Comparison of ENCODE assay signal across 13 mouse cellular contexts in the genomic region with DNA sequence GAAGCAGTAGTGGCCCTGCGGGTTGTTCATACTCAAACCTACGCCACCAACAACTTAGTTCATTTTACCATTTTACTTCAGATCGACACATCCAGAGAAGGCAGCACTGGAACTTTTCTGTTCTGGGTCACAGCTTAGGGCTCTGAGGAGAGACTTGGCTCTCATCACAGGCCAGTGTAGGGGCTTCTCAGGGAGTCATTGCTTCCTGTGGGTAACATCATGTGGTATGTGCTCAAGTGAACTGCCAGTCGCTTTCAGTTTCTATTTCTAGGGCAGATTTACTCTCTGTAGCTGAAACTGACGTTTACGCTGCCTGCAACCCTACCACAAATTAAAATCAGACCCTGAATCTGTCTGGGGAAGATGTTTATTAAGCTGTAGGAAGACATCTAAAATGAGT.
DNase-seq lines count a peak whose midpoint lies in the region; ATAC-seq and TF ChIP-seq lines count a peak whose summit lies in the region.
"Had no signal": no experiment of that assay in that cellular context is flagged by ENCODE, and none has a peak within 500 bp of the region (broad histone marks: within the 10 kb centered on the region; RNA-seq: fewer than 3 reads in every experiment).

No protein-coding gene starts in this region.

- peaks cover 7% of the 10 kb centered on the region for H3K36me3 ChIP-seq in heart, embryonic 16.5 days (ENCODE audit: control insufficient read depth, insufficient read depth)
- no peaks in the 10 kb centered on the region for H3K36me3 ChIP-seq in thymus, adult 2 months (ENCODE audit: control insufficient read depth, insufficient read depth, low read length)
- H3K36me3 ChIP-seq: intestine, embryonic 15.5 days had no signal

- no peak for TF ChIP-seq POLR2A in thymus, adult 2 months (IDR thresholded peaks at IDR 0.05; ENCODE audit: control insufficient read depth, extremely low read depth, insufficient read depth, low read length, poor library complexity)

- no peaks in the 10 kb centered on the region for H3K27me3 ChIP-seq in heart, embryonic 16.5 days (ENCODE audit: control insufficient read depth, insufficient read depth, low read length)
- H3K27me3 ChIP-seq in thymus, adult 2 months (ENCODE audit: control insufficient read depth, insufficient read depth, low read length) = no peaks in the 10 kb centered on the region
- H3K27me3 ChIP-seq: intestine, embryonic 15.5 days had no signal

- peaks cover 34% of the 10 kb centered on the region for H3K4me1 ChIP-seq in heart, embryonic 16.5 days (ENCODE audit: control insufficient read depth, insufficient read depth, low read length)
- H3K4me1 ChIP-seq in thymus, adult 2 months (replicated peaks; ENCODE audit: control insufficient read depth, insufficient read depth, low read length) = peaks cover 11% of the 10 kb centered on the region
- H3K4me1 ChIP-seq: intestine, embryonic 15.5 days had no signal

- ATAC-seq in heart, embryonic 16.5 days (replicated peaks; ENCODE audit: extremely low read depth, insufficient read depth, low FRiP score) = no peak
- peak; percentile 99 for ATAC-seq in inflammation-experienced regulatory T-cells, adult 6 months
- no peak for ATAC-seq in erythroid progenitor cell, adult 5-6 weeks (replicated peaks; ENCODE audit: low FRiP score, poor library complexity, severe bottlenecking)
- ATAC-seq: intestine, embryonic 15.5 days had no signal

- no peak for DNase-seq in heart, postnatal 4 days
- DNase-seq in CD8-positive naive resting alpha-beta T cell, adult 2 months (ENCODE audit: low read depth in 2 of 2, low spot score in 2 of 2) = peak; percentile 51 to 61
- DNase-seq in thymus, adult 2 months = peak; percentile 43
- DNase-seq in embryo, embryonic 10 days (ENCODE audit: low spot score) = no peak
- DNase-seq in adrenal gland, adult 8-10 months = no peak
- DNase-seq: adrenal gland, postnatal 10 days; cerebellum, adult 2 months; gastrocnemius, postnatal 10 days had no signal

- peak overlapping the region; percentile 49 for H3K9ac ChIP-seq in heart, embryonic 16.5 days (ENCODE audit: low read length)
- H3K9ac ChIP-seq: intestine, embryonic 15.5 days had no signal

- peak overlapping the region; percentile 37 for H3K27ac ChIP-seq in heart, embryonic 16.5 days (ENCODE audit: low read length)
- peak overlapping the region; percentile 97 for H3K27ac ChIP-seq in thymus, adult 2 months (ENCODE audit: control insufficient read depth, insufficient read depth, low read length)
- H3K27ac ChIP-seq: intestine, embryonic 15.5 days; layer of hippocampus, adult 2 months had no signal

- no peak for TF ChIP-seq CTCF in thymus, adult 2 months (IDR thresholded peaks at IDR 0.05; ENCODE audit: borderline replicate concordance, control insufficient read depth, extremely low read depth, insufficient read depth, low read length, poor library complexity)

- 57% methylated on average over 6 of the region's 6 CpGs for WGBS in heart, embryonic 16.5 days
- 8% methylated on average over 6 of the region's 6 CpGs for WGBS in thymus, adult 2 months

- H3K4me2 ChIP-seq in heart, embryonic 16.5 days (ENCODE audit: low read depth, low read length) = peak overlapping the region; percentile 55
- H3K4me2 ChIP-seq: intestine, embryonic 15.5 days had no signal

- no peak overlapping the region for H3K4me3 ChIP-seq in heart, embryonic 16.5 days (ENCODE audit: low read length)
- H3K4me3 ChIP-seq in thymus, adult 2 months (ENCODE audit: control insufficient read depth, insufficient read depth, low read length) = no peak overlapping the region; the same call in 1 of the 2 replicates
- H3K4me3 ChIP-seq: intestine, embryonic 15.5 days; layer of hippocampus, adult 2 months had no signal

- no peaks in the 10 kb centered on the region for H3K9me3 ChIP-seq in heart, embryonic 16.5 days (replicated peaks; ENCODE audit: control insufficient read depth, low read length)
- H3K9me3 ChIP-seq: intestine, embryonic 15.5 days had no signal

Comparison
In these comparisons a context has a peak if more than half of its experiments do, and no peak if none do; other contexts are left out.
1. DNase-seq: peak in CD8-positive naive resting alpha-beta T cell, adult 2 months (2 of 2) and thymus, adult 2 months (single experiment); none in heart, postnatal 4 days (single experiment), embryo, embryonic 10 days (single experiment) and adrenal gland, adult 8-10 months (single experiment).